Mouse (Mus musculus): ENCODE results near the gene C1qtnf12. TPM values are rescaled to one million over a fixed set of nuclear protein-coding genes. Genes with fewer than 3 reads are reported as not detected.

The C1qtnf12 gene
- polyA plus RNA-seq, 1 experiment, result 2.4 TPM

GRCm38 (mm10) chr4:155970286-155970685 is 8.2 kb downstream of the C1qtnf12 start:
- H3K79me3 ChIP-seq (ENCODE audit: low read depth), result no peaks in the 10 kb centered on the region
- peaks cover 2% of the 10 kb centered on the region for H3K36me3 ChIP-seq (ENCODE audit: control insufficient read depth, insufficient read depth)
- no peak overlapping the region for H3ac ChIP-seq (ENCODE audit: control insufficient read depth, insufficient read length, low read depth)
- TF ChIP-seq CEBPB (IDR thresholded peaks at IDR 0.05; ENCODE audit: low read depth) (no peak), MYOD1 (IDR thresholded peaks at IDR 0.05; ENCODE audit: control insufficient read depth, insufficient read length, low read depth) (no peak), MAX (IDR thresholded peaks at IDR 0.05) (no peak), FOSL1 (IDR thresholded peaks at IDR 0.05; ENCODE audit: insufficient read depth, low read length, poor library complexity, severe bottlenecking) (no peak), MYOG (IDR thresholded peaks at IDR 0.05; ENCODE audit: control insufficient read depth, extremely low read depth, insufficient read length) (no peak), CTCF (IDR thresholded peaks at IDR 0.05; ENCODE audit: control insufficient read depth, insufficient read depth, insufficient read length) (no peak)
- H3K4me3 ChIP-seq (ENCODE audit: insufficient read depth, poor library complexity, severe bottlenecking), result no peak overlapping the region
- no peaks in the 10 kb centered on the region for H3K79me2 ChIP-seq (ENCODE audit: control insufficient read depth, insufficient read depth)
- H3K27me3 ChIP-seq (ENCODE audit: control insufficient read depth, insufficient read depth, insufficient read length), result no peaks in the 10 kb centered on the region

- no peaks in the 10 kb centered on the region for H3K79me3 ChIP-seq (ENCODE audit: low read depth)
- no peak overlapping the region for H3ac ChIP-seq (ENCODE audit: control insufficient read depth, insufficient read length, low read depth)
- no peaks in the 10 kb centered on the region for H3K79me2 ChIP-seq (ENCODE audit: control insufficient read depth, insufficient read depth)
- H3K4me3 ChIP-seq (ENCODE audit: insufficient read depth, poor library complexity, severe bottlenecking), result no peak overlapping the region
- H3K27me3 ChIP-seq (ENCODE audit: control insufficient read depth, insufficient read depth, insufficient read length), result no peaks in the 10 kb centered on the region
- no peaks in the 10 kb centered on the region for H3K36me3 ChIP-seq (ENCODE audit: control insufficient read depth, insufficient read depth)
- TF ChIP-seq FOSL1 (IDR thresholded peaks at IDR 0.05; ENCODE audit: insufficient read depth, low read length, poor library complexity, severe bottlenecking) (no peak), CTCF (IDR thresholded peaks at IDR 0.05; ENCODE audit: control insufficient read depth, insufficient read depth, insufficient read length) (no peak), MAX (IDR thresholded peaks at IDR 0.05) (no peak), MYOD1 (IDR thresholded peaks at IDR 0.05; ENCODE audit: control insufficient read depth, insufficient read length, low read depth) (no peak), USF1 (IDR thresholded peaks at IDR 0.05; ENCODE audit: low read depth) (no peak), CEBPB (IDR thresholded peaks at IDR 0.05; ENCODE audit: low read depth) (no peak), MYOG (IDR thresholded peaks at IDR 0.05; ENCODE audit: control insufficient read depth, extremely low read depth, insufficient read length) (no peak)
These were observed 10.5 kb downstream of the C1qtnf12 start for GRCm38 (mm10) chr4:155972651-155973050.

- Histone ChIP-seq H3K4me3 (ENCODE audit: insufficient read depth, poor library complexity, severe bottlenecking) (no peak overlapping the region), H3K27me3 (ENCODE audit: control insufficient read depth, insufficient read depth, insufficient read length) (no peaks in the 10 kb centered on the region), H3K36me3 (ENCODE audit: control insufficient read depth, insufficient read depth) (no peaks in the 10 kb centered on the region), H3K79me3 (ENCODE audit: low read depth) (no peaks in the 10 kb centered on the region), H3ac (ENCODE audit: control insufficient read depth, insufficient read length, low read depth) (no peak overlapping the region), H3K79me2 (ENCODE audit: control insufficient read depth, insufficient read depth) (no peaks in the 10 kb centered on the region)
- TF ChIP-seq MAX (IDR thresholded peaks at IDR 0.05), result no peak
- TF ChIP-seq MYOD1 (IDR thresholded peaks at IDR 0.05; ENCODE audit: control insufficient read depth, insufficient read length, low read depth), result no peak
- TF ChIP-seq USF1 (IDR thresholded peaks at IDR 0.05; ENCODE audit: low read depth), result no peak
- no peak for TF ChIP-seq FOSL1 (IDR thresholded peaks at IDR 0.05; ENCODE audit: insufficient read depth, low read length, poor library complexity, severe bottlenecking)
- TF ChIP-seq CEBPB (IDR thresholded peaks at IDR 0.05; ENCODE audit: low read depth), result no peak
- TF ChIP-seq CTCF (IDR thresholded peaks at IDR 0.05; ENCODE audit: control insufficient read depth, insufficient read depth, insufficient read length), result no peak
- TF ChIP-seq MYOG (IDR thresholded peaks at IDR 0.05; ENCODE audit: control insufficient read depth, extremely low read depth, insufficient read length), result no peak
These were observed 11.1 kb downstream of the C1qtnf12 start for GRCm38 (mm10) chr4:155973239-155973638.

- TF ChIP-seq CTCF (IDR thresholded peaks at IDR 0.05; ENCODE audit: control insufficient read depth, insufficient read depth, insufficient read length), result no peak
- TF ChIP-seq MYOD1 (IDR thresholded peaks at IDR 0.05; ENCODE audit: control insufficient read depth, insufficient read length, low read depth), result no peak
- no peak for TF ChIP-seq USF1 (IDR thresholded peaks at IDR 0.05; ENCODE audit: low read depth)
- TF ChIP-seq MAX (IDR thresholded peaks at IDR 0.05), result no peak
- TF ChIP-seq CEBPB (IDR thresholded peaks at IDR 0.05; ENCODE audit: low read depth), result no peak
- no peak for TF ChIP-seq MYOG (IDR thresholded peaks at IDR 0.05; ENCODE audit: control insufficient read depth, extremely low read depth, insufficient read length)
- TF ChIP-seq FOSL1 (IDR thresholded peaks at IDR 0.05; ENCODE audit: insufficient read depth, low read length, poor library complexity, severe bottlenecking), result no peak
- Histone ChIP-seq H3K27me3 (ENCODE audit: control insufficient read depth, insufficient read depth, insufficient read length) (peaks cover 8% of the 10 kb centered on the region), H3K79me3 (ENCODE audit: low read depth) (no peaks in the 10 kb centered on the region), H3K79me2 (ENCODE audit: control insufficient read depth, insufficient read depth) (no peaks in the 10 kb centered on the region), H3ac (ENCODE audit: control insufficient read depth, insufficient read length, low read depth) (no peak overlapping the region), H3K4me3 (ENCODE audit: insufficient read depth, poor library complexity, severe bottlenecking) (no peak overlapping the region), H3K36me3 (ENCODE audit: control insufficient read depth, insufficient read depth) (no peaks in the 10 kb centered on the region)
These were observed 19.4 kb downstream of the C1qtnf12 start for GRCm38 (mm10) chr4:155981436-155982082.

GRCm38 (mm10) chr4:155983788-155984187 is 21.7 kb downstream of the C1qtnf12 start:
- H3ac ChIP-seq (ENCODE audit: control insufficient read depth, insufficient read length, low read depth), result no peak overlapping the region
- H3K4me3 ChIP-seq (ENCODE audit: insufficient read depth, poor library complexity, severe bottlenecking), result no peak overlapping the region
- H3K79me2 ChIP-seq (ENCODE audit: control insufficient read depth, insufficient read depth), result no peaks in the 10 kb centered on the region
- no peaks in the 10 kb centered on the region for H3K79me3 ChIP-seq (ENCODE audit: low read depth)
- peaks cover 8% of the 10 kb centered on the region for H3K27me3 ChIP-seq (ENCODE audit: control insufficient read depth, insufficient read depth, insufficient read length)
- H3K36me3 ChIP-seq (ENCODE audit: control insufficient read depth, insufficient read depth), result no peaks in the 10 kb centered on the region
- TF ChIP-seq CTCF (IDR thresholded peaks at IDR 0.05; ENCODE audit: control insufficient read depth, insufficient read depth, insufficient read length) (no peak), MYOG (IDR thresholded peaks at IDR 0.05; ENCODE audit: control insufficient read depth, extremely low read depth, insufficient read length) (no peak), MAX (IDR thresholded peaks at IDR 0.05) (no peak), CEBPB (IDR thresholded peaks at IDR 0.05; ENCODE audit: low read depth) (no peak), USF1 (IDR thresholded peaks at IDR 0.05; ENCODE audit: low read depth) (no peak), FOSL1 (IDR thresholded peaks at IDR 0.05; ENCODE audit: insufficient read depth, low read length, poor library complexity, severe bottlenecking) (no peak), MYOD1 (IDR thresholded peaks at IDR 0.05; ENCODE audit: control insufficient read depth, insufficient read length, low read depth) (no peak)
